Mouse (Mus musculus) liver, postnatal 0 days (tissue): ENCODE measurements around the gene Hist1h2ah.

Experiments
- CTCF ChIP-seq: sonication (generic); IDR thresholded peaks from 2 replicates; pipeline ENCODE4 v1.5.1; 2016; ENCODE audit warnings: antibody characterized with exemption, low read depth
- EP300 ChIP-seq: IDR thresholded peaks from 2 replicates; pipeline ENCODE4 v1.6.1; 2016; ENCODE audit warnings: antibody characterized with exemption, low read depth, mild to moderate bottlenecking

DNA sequence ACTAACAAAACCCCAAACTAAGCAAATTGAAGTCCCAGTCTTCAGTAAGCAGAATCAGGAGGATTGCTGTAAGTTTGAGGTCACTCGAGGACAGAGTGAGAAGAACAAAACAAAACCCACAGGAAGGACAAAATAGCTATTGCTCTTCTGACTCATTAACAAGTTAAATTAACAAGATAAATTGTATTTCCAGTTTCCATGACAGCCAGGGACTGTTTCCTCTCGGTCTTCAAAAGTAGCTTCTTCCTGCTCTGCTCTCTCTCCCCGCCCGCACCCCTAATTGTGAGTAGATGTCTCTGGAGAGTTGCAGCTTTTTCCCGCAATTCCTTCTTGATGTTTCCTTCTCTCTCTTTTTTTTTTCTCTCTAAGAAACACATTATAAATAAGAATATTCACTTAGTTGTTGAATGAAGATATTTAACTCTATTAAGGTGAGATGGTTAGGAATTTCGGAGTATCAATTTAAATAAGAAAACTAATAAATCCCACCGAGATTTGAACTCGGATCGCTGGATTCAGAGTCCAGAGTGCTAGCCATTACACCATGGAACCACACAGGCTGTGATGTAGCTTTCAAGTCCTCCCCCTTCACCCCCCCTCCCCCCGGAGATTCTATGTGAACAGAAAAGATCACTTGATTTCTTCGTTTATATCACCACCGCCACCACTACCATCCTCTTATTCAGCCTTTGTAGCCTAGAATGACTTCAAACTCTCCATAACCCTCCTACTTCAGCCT, 39.1 kb downstream of the Hist1h2ah start:
- no peak for TF ChIP-seq CTCF
- TF ChIP-seq EP300, result no peak
